7 mouse cellular contexts compared by ENCODE assay signal in genomic region chr9:78190651-78191634, GRCm38 (mm10). TPM values are rescaled to one million over a fixed set of nuclear protein-coding genes. Genes with fewer than 3 reads are reported as not detected.
DNase-seq lines count a peak whose midpoint lies in the region; ATAC-seq and TF ChIP-seq lines count a peak whose summit lies in the region.

No protein-coding gene starts in this region.

- H3K4me3 ChIP-seq in CH12.LX (replicated peaks in 1 of 3; ENCODE audit: low read depth in 2 of 3, low read length in 2 of 3, poor library complexity in 1 of 3), result no peak overlapping the region
- peak overlapping the region; percentile 38 for H3K4me3 ChIP-seq in forebrain, embryonic 13.5 days
- peak overlapping the region; percentile 51 for H3K4me3 ChIP-seq in liver, embryonic 13.5 days (replicated peaks)

- H3K4me1 ChIP-seq in CH12.LX (ENCODE audit: control insufficient read depth in 1 of 2, insufficient read depth in 2 of 2), result peaks cover 0 to 5% of the 10 kb centered on the region in 2 experiments; a peak in 1 of 4 replicates
- H3K4me1 ChIP-seq in forebrain, embryonic 13.5 days, result peaks cover 22% of the 10 kb centered on the region
- H3K4me1 ChIP-seq in liver, embryonic 13.5 days (replicated peaks), result peaks cover 54% of the 10 kb centered on the region

- H3K27ac ChIP-seq in CH12.LX (ENCODE audit: insufficient read depth, low read depth), result no peak overlapping the region
- no peak overlapping the region for H3K27ac ChIP-seq in forebrain, embryonic 13.5 days
- H3K27ac ChIP-seq in liver, embryonic 13.5 days, result peak overlapping the region; percentile 9

- DNase-seq in 3T3-L1 (ENCODE audit: low read depth, low spot score) (peak; percentile 86), CH12.LX (ENCODE audit: extremely low read depth) (no peak)
- DNase-seq in liver, embryonic 13.5 days, result no peak
- no peak for DNase-seq in layer of hippocampus, adult 8-10 months (ENCODE audit: low spot score in 2 of 2)
- DNase-seq in gastrocnemius, postnatal 36 days, result no peak
- DNase-seq in layer of hippocampus, adult 11-12 months (ENCODE audit: low spot score), result no peak

- peak overlapping the region; percentile 51; the same call in 1 of the 2 replicates for H3K4me2 ChIP-seq in CH12.LX (ENCODE audit: insufficient read depth, low read depth, poor library complexity, severe bottlenecking)
- peak overlapping the region; percentile 67 for H3K4me2 ChIP-seq in forebrain, embryonic 13.5 days
- peak overlapping the region; percentile 70 for H3K4me2 ChIP-seq in liver, embryonic 13.5 days

- TF ChIP-seq EP300 in CH12.LX (IDR thresholded peaks at IDR 0.05; ENCODE audit: low read length), result no peak

- no peak overlapping the region for H3K9ac ChIP-seq in CH12.LX (ENCODE audit: insufficient read depth, low read depth)
- peak overlapping the region; percentile 27 for H3K9ac ChIP-seq in forebrain, embryonic 13.5 days
- peak overlapping the region; percentile 64 for H3K9ac ChIP-seq in liver, embryonic 13.5 days

- intact Hi-C loops in gastrocnemius, postnatal 36 days (cut with DNase I), result no loop called here

- TF ChIP-seq RAD21 in CH12.LX (IDR thresholded peaks at IDR 0.05; ENCODE audit: low read depth, low read length), result no peak

- dilution Hi-C loops in CH12.LX (cut with MboI; ENCODE audit: extremely low pct_ligation_motif_present, extremely low pct_unique_long_range_greater_than_20kb, low sequenced_read_pairs), result no loop called here

- peak; percentile 20 for ATAC-seq in forebrain, embryonic 13.5 days
- no peak; the same call in 1 of the 2 replicates for ATAC-seq in liver, embryonic 13.5 days (ENCODE audit: low read depth)

- 1% methylated on average over 19 of the region's 19 CpGs for WGBS in forebrain, embryonic 13.5 days
- WGBS in liver, embryonic 13.5 days (ENCODE audit: insufficient replicate concordance), result 10% methylated on average over 19 of the region's 19 CpGs

- no peaks in the 10 kb centered on the region for H3K36me3 ChIP-seq in CH12.LX (replicated peaks in 1 of 2; ENCODE audit: control insufficient read depth in 1 of 2, insufficient read depth in 1 of 2, low read length in 1 of 2)
- H3K36me3 ChIP-seq in forebrain, embryonic 13.5 days (ENCODE audit: poor library complexity, severe bottlenecking), result no peaks in the 10 kb centered on the region
- H3K36me3 ChIP-seq in liver, embryonic 13.5 days, result no peaks in the 10 kb centered on the region

- no peaks in the 10 kb centered on the region for H3K79me2 ChIP-seq in CH12.LX (replicated peaks; ENCODE audit: control insufficient read depth, extremely low read depth, insufficient read depth, poor library complexity, severe bottlenecking)

- H3K9me3 ChIP-seq in CH12.LX (replicated peaks; ENCODE audit: low read length), result no peaks in the 10 kb centered on the region
- H3K9me3 ChIP-seq in forebrain, embryonic 13.5 days (replicated peaks), result no peaks in the 10 kb centered on the region
- H3K9me3 ChIP-seq in liver, embryonic 13.5 days (replicated peaks), result no peaks in the 10 kb centered on the region

- in situ Hi-C loops in CH12.LX (cut with MboI; ENCODE audit: low pct_ligation_motif_present, low pct_unique_long_range_greater_than_20kb, low sequenced_read_pairs), result no loop called here

- no peaks in the 10 kb centered on the region for H3K27me3 ChIP-seq in CH12.LX (replicated peaks)
- no peaks in the 10 kb centered on the region for H3K27me3 ChIP-seq in forebrain, embryonic 13.5 days
- no peaks in the 10 kb centered on the region for H3K27me3 ChIP-seq in liver, embryonic 13.5 days

- no peak for TF ChIP-seq POLR2A in CH12.LX (IDR thresholded peaks at IDR 0.05; ENCODE audit: low read depth, low read length)

- TF ChIP-seq CTCF in CH12.LX (conservative IDR thresholded peaks at IDR 0.05 in 1 of 2, IDR thresholded peaks at IDR 0.05 in 1 of 2; ENCODE audit: low read depth in 2 of 2, low read length in 2 of 2), result no peak

TF ChIP-seq in CH12.LX, 34 proteins besides CTCF, POLR2A, EP300 and RAD21:
- no peak for TF ChIP-seq KAT2A (IDR thresholded peaks at IDR 0.05; ENCODE audit: insufficient replicate concordance, low read length)
- TF ChIP-seq ELF1 (IDR thresholded peaks at IDR 0.05; ENCODE audit: low read depth, low read length), result no peak
- no peak for TF ChIP-seq ETS1 (conservative IDR thresholded peaks at IDR 0.05; ENCODE audit: low read depth, low read length)
- no peak for TF ChIP-seq CHD1 (IDR thresholded peaks at IDR 0.05; ENCODE audit: low read depth, low read length)
- no peak for TF ChIP-seq IRF4 (IDR thresholded peaks at IDR 0.05; ENCODE audit: low read depth, low read length)
- no peak for TF ChIP-seq ZMIZ1 (IDR thresholded peaks at IDR 0.05; ENCODE audit: low read depth, low read length)
- TF ChIP-seq SIN3A (IDR thresholded peaks at IDR 0.05; ENCODE audit: low read length), result no peak
- TF ChIP-seq RCOR1 (conservative IDR thresholded peaks at IDR 0.05; ENCODE audit: low read depth, low read length), result no peak
- no peak for TF ChIP-seq JUN (IDR thresholded peaks at IDR 0.05; ENCODE audit: insufficient read depth, low read depth, low read length)
- TF ChIP-seq ZNF384 (IDR thresholded peaks at IDR 0.05; ENCODE audit: low read depth, low read length), result no peak

RNA-seq across cellular contexts. Expression of gene Gsta4, which starts 8.4 kb away (rescaled TPM):
- 0.50 and 0.85 TPM in 2 replicates for total RNA-seq in CH12.LX (2012; rRNA removed)
- not detected in 2 replicates for total RNA-seq in CH12.LX (2014; rRNA removed)
- polyA plus RNA-seq in CH12.LX (2012; ENCODE audit: insufficient read length, low read depth), result 0.47 and 1.2 TPM in 2 replicates
- 19.9 and 28.5 TPM in 2 replicates for polyA plus RNA-seq in forebrain, embryonic 13.5 days (2015; fragmentation: Nextera tagmentation; extraction: Ambion mirVana)
- 23.3 and 27.8 TPM in 2 replicates for polyA plus RNA-seq in liver, embryonic 13.5 days (2015; fragmentation: Nextera tagmentation; extraction: Ambion mirVana)
- total RNA-seq in layer of hippocampus, adult 8-10 months (2022), result 10 to 100 TPM; 50.5 to 52.8 (median 51.7) TPM
- total RNA-seq in gastrocnemius, postnatal 36 days (2021), result 10 to 100 TPM; 10.8 to 14.3 TPM

RNA-seq across cellular contexts. Expression of gene Gsta1, which starts 39.5 kb away (rescaled TPM):
- total RNA-seq in CH12.LX (2012; rRNA removed) (not detected in 2 replicates), CH12.LX (2014; rRNA removed) (not detected in 2 replicates)
- polyA plus RNA-seq in CH12.LX (2012; ENCODE audit: insufficient read length, low read depth), result not detected in 2 replicates
- not detected in 2 replicates for polyA plus RNA-seq in forebrain, embryonic 13.5 days (2015; fragmentation: Nextera tagmentation; extraction: Ambion mirVana)
- polyA plus RNA-seq in liver, embryonic 13.5 days (2015; fragmentation: Nextera tagmentation; extraction: Ambion mirVana), result 0.17 TPM in 1 of 2 replicates, not detected in the other
- not detected for total RNA-seq in layer of hippocampus, adult 8-10 months (2022)
- not detected for total RNA-seq in gastrocnemius, postnatal 36 days (2021)

Comparison
In these comparisons a context has a peak if more than half of its experiments do, and no peak if none do; other contexts are left out.
1. H3K4me3 ChIP-seq: peak in forebrain, embryonic 13.5 days (single experiment) and liver, embryonic 13.5 days (single experiment); none in CH12.LX (0 of 3).
2. RNA of gene Gsta4, which starts 8.4 kb away (total RNA-seq): 50.5 to 52.8 TPM in layer of hippocampus, adult 8-10 months and 10.8 to 14.3 TPM in gastrocnemius, postnatal 36 days; 0.50 to 0.85 TPM in CH12.LX; every median in the first group is over 4 times any median in the second.
3. Peak in every context shown above with its lines, with median percentiles within 50 percentile points of each other: H3K4me2 ChIP-seq.